Mouse (Mus musculus) C2C12 (cell line): ENCODE measurements around the gene Olr1. TPM values are rescaled to one million over a fixed set of nuclear protein-coding genes. Genes with fewer than 3 reads are reported as not detected.

Experiments used
- H3K27me3 ChIP-seq: one replicate; pipeline ENCODE4 v1.6.1; 2011; ENCODE audit not compliant: control insufficient read depth, insufficient read depth, insufficient read length
- H3K36me3 ChIP-seq: one replicate; pipeline ENCODE4 v1.6.1; 2011; ENCODE audit not compliant: control insufficient read depth, insufficient read depth
- H3K4me3 ChIP-seq: one replicate; pipeline ENCODE4 v1.5.1; 2011; ENCODE audit warnings: mild to moderate bottlenecking, control low read depth; ENCODE audit not compliant: poor library complexity, insufficient read depth, severe bottlenecking
- H3K79me2 ChIP-seq: one replicate; pipeline ENCODE4 v1.6.1; 2011; ENCODE audit not compliant: control insufficient read depth, insufficient read depth
- H3K79me3 ChIP-seq: one replicate; pipeline ENCODE4 v1.6.1; 2011; ENCODE audit warnings: low read depth, control low read depth
- H3ac ChIP-seq: one replicate; pipeline ENCODE3; 2011; ENCODE audit warnings: low read depth; ENCODE audit not compliant: control insufficient read depth, insufficient read length
- CEBPB ChIP-seq: IDR thresholded peaks from one replicate; pipeline ENCODE4 v1.6.1; 2011; ENCODE audit warnings: low read depth, mild to moderate bottlenecking, control low read depth, moderate library complexity
- CTCF ChIP-seq: IDR thresholded peaks from one replicate; pipeline ENCODE4 v1.5.1; 2011; ENCODE audit not compliant: control insufficient read depth, insufficient read depth, insufficient read length
- FOSL1 ChIP-seq: IDR thresholded peaks from one replicate; pipeline ENCODE4 v1.8.0; 2011; ENCODE audit warnings: mild to moderate bottlenecking, low read length; ENCODE audit not compliant: poor library complexity, insufficient read depth, severe bottlenecking
- MAX ChIP-seq: IDR thresholded peaks from one replicate; pipeline ENCODE4 v1.6.1; 2011; ENCODE audit warnings: mild to moderate bottlenecking, control low read depth
- MYOD1 ChIP-seq: IDR thresholded peaks from one replicate; pipeline ENCODE4 v1.6.1; 2011; ENCODE audit warnings: low read depth; ENCODE audit not compliant: control insufficient read depth, insufficient read length
- MYOG ChIP-seq: IDR thresholded peaks from one replicate; pipeline ENCODE4 v1.6.1; 2011; ENCODE audit not compliant: control insufficient read depth, insufficient read length; ENCODE audit errors: extremely low read depth
- USF1 ChIP-seq: IDR thresholded peaks from one replicate; pipeline ENCODE4 v1.6.1; 2011; ENCODE audit warnings: low read depth, mild to moderate bottlenecking, control low read depth, moderate library complexity
- polyA plus RNA-seq: library from polyadenylated mRNA; unstranded; fragments of >200 nt; fragmentation: generic; extraction: Trizol; gene quantifications from one replicate; pipeline ENCODE4 v1.2.1, GENCODE M21; 2012; ENCODE audit warnings: missing spikeins

The Olr1 gene
- polyA plus RNA-seq, 1 experiment: 0.99 TPM

- TF ChIP-seq FOSL1: no peak
- no peak for TF ChIP-seq CTCF
- no peak for TF ChIP-seq USF1
- TF ChIP-seq MAX: no peak
- no peak for TF ChIP-seq CEBPB
These were observed 57.2 kb downstream of the Olr1 start for GRCm38 (mm10) chr6:129449743-129450142.

GRCm38 (mm10) chr6:129438033-129438432, 68.9 kb downstream of the Olr1 start:
- TF ChIP-seq CEBPB (no peak), MYOD1 (peak; percentile 12)
- H3K79me2 ChIP-seq: no peaks in the 10 kb centered on the region

More at GRCm38 (mm10) chr6:129449743-129450142, 57.2 kb downstream of the Olr1 start:
- H3K79me3 ChIP-seq: no peaks in the 10 kb centered on the region
- no peak overlapping the region for H3K4me3 ChIP-seq
- no peak overlapping the region for H3ac ChIP-seq
- no peaks in the 10 kb centered on the region for H3K36me3 ChIP-seq
- no peaks in the 10 kb centered on the region for H3K27me3 ChIP-seq
- H3K79me2 ChIP-seq: no peaks in the 10 kb centered on the region

GRCm38 (mm10) chr6:129436025-129436424, 70.9 kb downstream of the Olr1 start:
- H3ac ChIP-seq: no peak overlapping the region
- no peaks in the 10 kb centered on the region for H3K79me3 ChIP-seq
- H3K79me2 ChIP-seq: no peaks in the 10 kb centered on the region
- no peaks in the 10 kb centered on the region for H3K36me3 ChIP-seq
- H3K27me3 ChIP-seq: no peaks in the 10 kb centered on the region
- no peak overlapping the region for H3K4me3 ChIP-seq
- no peak for TF ChIP-seq MYOD1
- TF ChIP-seq USF1: no peak
- TF ChIP-seq MYOG: no peak
- no peak for TF ChIP-seq FOSL1
- TF ChIP-seq CTCF: no peak
- no peak for TF ChIP-seq MAX
- TF ChIP-seq CEBPB: no peak

More at GRCm38 (mm10) chr6:129438033-129438432, 68.9 kb downstream of the Olr1 start:
- Histone ChIP-seq H3ac (no peak overlapping the region), H3K79me3 (no peaks in the 10 kb centered on the region), H3K36me3 (no peaks in the 10 kb centered on the region), H3K27me3 (no peaks in the 10 kb centered on the region), H3K4me3 (no peak overlapping the region)

Other genes with a start within 250 kb of the Olr1 start
- gene Cd69, start 231.7 kb downstream of the Olr1 start, polyA plus RNA-seq: not detected
- gene 4922502D21Rik, start 175.4 kb downstream of the Olr1 start, polyA plus RNA-seq: not detected
- gene Clec12a, start 164.5 kb downstream of the Olr1 start, polyA plus RNA-seq: not detected
- not detected for gene Clec12b, start 121.3 kb downstream of the Olr1 start, polyA plus RNA-seq
- not detected for gene Clec1b, start 109.9 kb downstream of the Olr1 start, polyA plus RNA-seq
- gene Clec9a, start 98.3 kb downstream of the Olr1 start, polyA plus RNA-seq: not detected
- gene Clec1a, start 55.2 kb downstream of the Olr1 start, polyA plus RNA-seq: 0.18 TPM
- 0.02 TPM for gene Tmem52b, start 5.4 kb upstream of the Olr1 start, polyA plus RNA-seq
- 64.3 TPM for gene Gabarapl1, start 26.0 kb upstream of the Olr1 start, polyA plus RNA-seq
- gene Klre1, start 70.7 kb upstream of the Olr1 start, polyA plus RNA-seq: not detected
- gene Klrd1, start 84.6 kb upstream of the Olr1 start, polyA plus RNA-seq: not detected
- not detected for gene Klrk1, start 116.7 kb upstream of the Olr1 start, polyA plus RNA-seq
- gene Klrc3, start 136.2 kb upstream of the Olr1 start, polyA plus RNA-seq: not detected
- gene Klrc2, start 153.5 kb upstream of the Olr1 start, polyA plus RNA-seq: not detected
- not detected for gene Klrc1, start 171.8 kb upstream of the Olr1 start, polyA plus RNA-seq
- not detected for gene Klri1, start 210.0 kb upstream of the Olr1 start, polyA plus RNA-seq
- gene Klri2, start 233.3 kb upstream of the Olr1 start, polyA plus RNA-seq: not detected